Mouse (Mus musculus) embryonic stem cell, embryonic (primary cell): Measurements from ENCODE around the gene Ndufb10.

Experiments
- CTCF ChIA-PET, 4 experiments: fragments of 300-600 bp in 2 of 4; fragments of 350-600 bp in 2 of 4; sonication (Branson Sonifier 250); formaldehyde crosslinking; loops; one replicate each; lab custom pipeline; 2022; ENCODE audit warnings: inconsistent platforms in 2 of 4; lab: Charles Lee
- POLR2A ChIA-PET, 4 experiments: fragments of 300-600 bp in 2 of 4; fragments of 350-600 bp in 2 of 4; sonication (Branson Sonifier 250); formaldehyde crosslinking; loops; one replicate each; lab custom pipeline; 2022; ENCODE audit warnings: antibody characterized with exemption in 4 of 4, inconsistent platforms in 1 of 4; lab: Charles Lee

The Ndufb10 gene

GRCm38 (mm10) chr17:24724184-24724583, at the start of gene Ndufb10:
TSS of gene Ndufb10 (minus strand) at chr17:24724478.
- CTCF ChIA-PET: interaction anchor here (0.6 to 1.6 kb wide), 12 partner anchors 7 to 1033 kb away, joined by 3 to 8 read pairs (median 4); partner anchors contain the start of genes Msrb1 (in 2 of the 4), Nthl1 (in 1 of the 4), Tbl3 (in 1 of the 4) and Tsc2 (in 1 of the 4)
- POLR2A ChIA-PET: interaction anchor here (0.6 to 14.7 kb wide), 35 partner anchors 8 to 550 kb away, joined by 3 to 268 read pairs (median 6); partner anchors contain the start of genes Tbl3 (in 3 of the 4), Traf7 (in 3 of the 4), Eme2 (in 2 of the 4) and Meiob (in 2 of the 4)

GRCm38 (mm10) chr17:24773241-24773640, 49.0 kb upstream of the Ndufb10 start:
- ChIA-PET CTCF (interaction anchor here (0.6 to 2.9 kb wide), 40 partner anchors 8 to 242 kb away, joined by 3 to 15 read pairs (median 3); partner anchors contain the start of genes Hagh (in 2 of the 4), Cramp1l (in 1 of the 4), Fahd1 (in 1 of the 4) and Hs3st6 (in 1 of the 4)), POLR2A (interaction anchor here (0.5 to 1.7 kb wide), 7 partner anchors 31 to 410 kb away, joined by 3 to 5 read pairs (median 3); partner anchors contain the start of genes Eme2 (in 1 of the 4), Fahd1 (in 1 of the 4), Meiob (in 1 of the 4) and Mrps34 (in 1 of the 4))

GRCm38 (mm10) chr17:24769146-24769545, 44.9 kb upstream of the Ndufb10 start:
- POLR2A ChIA-PET: interaction anchor here in 2 of 4 experiments (0.7 to 1.4 kb wide), 4 partner anchors 12 to 191 kb away, joined by 3 read pairs; no protein-coding TSS in a partner anchor

GRCm38 (mm10) chr17:24766266-24766875, 42.1 kb upstream of the Ndufb10 start:
- POLR2A ChIA-PET: interaction anchor here in 2 of 4 experiments (1.0 to 1.6 kb wide), 5 partner anchors 15 to 312 kb away, joined by 3 to 5 read pairs (median 3); partner anchors contain the start of genes Fahd1 (in 1 of the 2) and Msrb1 (in 1 of the 2)
- CTCF ChIA-PET: interaction anchor here in 1 of 4 experiments (0.5 to 0.7 kb wide), 2 partner anchors 45 to 74 kb away, joined by 3 to 9 read pairs; no protein-coding TSS in a partner anchor

More at GRCm38 (mm10) chr17:24769146-24769545, 44.9 kb upstream of the Ndufb10 start:
- CTCF ChIA-PET: interaction anchor here in 2 of 4 experiments (0.6 to 1.6 kb wide), 4 partner anchors 9 to 42 kb away, joined by 3 to 5 read pairs (median 4); partner anchors contain the start of gene Meiob (in 1 of the 2)

GRCm38 (mm10) chr17:24765016-24765905, 41.0 kb upstream of the Ndufb10 start:
- ChIA-PET POLR2A (interaction anchor here in 1 of 4 experiments (0.9 to 1.6 kb wide), 4 partner anchors 13 to 311 kb away, joined by 3 to 5 read pairs (median 4); partner anchors contain the start of genes Fahd1 and Hs3st6), CTCF (interaction anchor here in 2 of 4 experiments (0.8 to 1.7 kb wide), 2 partner anchors 8 to 9 kb away, joined by 3 to 4 read pairs; no protein-coding TSS in a partner anchor)

- ChIA-PET POLR2A (interaction anchor here in 3 of 4 experiments (0.7 to 1.7 kb wide), 8 partner anchors 9 to 225 kb away, joined by 3 to 7 read pairs (median 4); partner anchors contain the start of genes Hs3st6 (in 3 of the 3), Eme2 (in 1 of the 3), Mrps34 (in 1 of the 3) and Spsb3 (in 1 of the 3)), CTCF (interaction anchor here in 3 of 4 experiments (0.7 to 2.1 kb wide), 8 partner anchors 11 to 57 kb away, joined by 3 to 15 read pairs (median 4); no protein-coding TSS in a partner anchor)
Measured at GRCm38 (mm10) chr17:24761121-24761520, 36.8 kb upstream of the Ndufb10 start.

- ChIA-PET CTCF (interaction anchor here in 3 of 4 experiments (0.5 to 1.4 kb wide), 5 partner anchors 10 to 43 kb away, joined by 3 to 6 read pairs (median 4); partner anchors contain the start of gene Rpl3l (in 1 of the 3)), POLR2A (interaction anchor here in 2 of 4 experiments (0.9 to 1.7 kb wide), 3 partner anchors 12 to 82 kb away, joined by 3 to 6 read pairs (median 3); partner anchors contain the start of gene Hagh (in 1 of the 2))
Measured at GRCm38 (mm10) chr17:24757394-24757793, 33.1 kb upstream of the Ndufb10 start.

GRCm38 (mm10) chr17:24752415-24753394, 28.4 kb upstream of the Ndufb10 start, which contains the start of gene Hs3st6:
TSS of gene Hs3st6 (plus strand) at chr17:24752988.
- ChIA-PET CTCF (interaction anchor here in 2 of 4 experiments (0.6 to 1.6 kb wide), 6 partner anchors 16 to 48 kb away, joined by 3 to 4 read pairs (median 3); partner anchors contain the start of gene Msrb1 (in 1 of the 2)), POLR2A (interaction anchor here in 3 of 4 experiments (0.6 to 3.6 kb wide), 45 partner anchors 8 to 818 kb away, joined by 3 to 18 read pairs (median 4); partner anchors contain the start of genes Meiob (in 3 of the 3), Fahd1 (in 2 of the 3), Msrb1 (in 2 of the 3) and Spsb3 (in 2 of the 3))

- POLR2A ChIA-PET: interaction anchor here in 3 of 4 experiments (0.6 to 3.6 kb wide), 20 partner anchors 15 to 580 kb away, joined by 3 to 18 read pairs (median 5); partner anchors contain the start of genes Fahd1 (in 2 of the 3), Msrb1 (in 2 of the 3), Cramp1l (in 1 of the 3) and Ift140 (in 1 of the 3)
- CTCF ChIA-PET: interaction anchor here in 2 of 4 experiments (0.6 to 1.6 kb wide), 5 partner anchors 15 to 99 kb away, joined by 3 read pairs; partner anchors contain the start of genes Fahd1 (in 1 of the 2) and Msrb1 (in 1 of the 2)
Measured at GRCm38 (mm10) chr17:24751528-24751927, 27.2 kb upstream of the Ndufb10 start.

GRCm38 (mm10) chr17:24746986-24747385, 22.7 kb upstream of the Ndufb10 start:
- CTCF ChIA-PET: interaction anchor here in 2 of 4 experiments (0.6 to 1.1 kb wide), 9 partner anchors 14 to 135 kb away, joined by 3 to 5 read pairs (median 4); partner anchors contain the start of gene Hagh (in 1 of the 2)
- POLR2A ChIA-PET: interaction anchor here in 3 of 4 experiments (1.0 to 2.0 kb wide), 10 partner anchors 11 to 140 kb away, joined by 3 to 7 read pairs (median 4); partner anchors contain the start of genes Meiob (in 2 of the 3), Msrb1 (in 1 of the 3), Nubp2 (in 1 of the 3) and Spsb3 (in 1 of the 3)

- ChIA-PET POLR2A (interaction anchor here (0.5 to 2.5 kb wide), 36 partner anchors 8 to 1462 kb away, joined by 3 to 12 read pairs (median 4); partner anchors contain the start of genes Msrb1 (in 3 of the 4), Traf7 (in 3 of the 4), Fahd1 (in 2 of the 4) and Arhgdig (in 1 of the 4)), CTCF (interaction anchor here (0.5 to 1.9 kb wide), 66 partner anchors 9 to 675 kb away, joined by 3 to 19 read pairs (median 3); partner anchors contain the start of genes Eme2 (in 3 of the 4), Meiob (in 3 of the 4), Mrps34 (in 3 of the 4) and Fahd1 (in 2 of the 4))
Measured at GRCm38 (mm10) chr17:24745526-24746497, 21.5 kb upstream of the Ndufb10 start.

- CTCF ChIA-PET: interaction anchor here in 2 of 4 experiments (1.1 to 1.6 kb wide), 2 partner anchors 14 to 18 kb away, joined by 3 to 4 read pairs; no protein-coding TSS in a partner anchor
Measured at GRCm38 (mm10) chr17:24744381-24744780, 20.1 kb upstream of the Ndufb10 start.

GRCm38 (mm10) chr17:24743896-24744295, 19.6 kb upstream of the Ndufb10 start:
- ChIA-PET CTCF (interaction anchor here in 1 of 4 experiments (1.1 kb wide), 1 partner anchor 18 kb away, joined by 3 read pairs; no protein-coding TSS in a partner anchor), POLR2A (interaction anchor here in 2 of 4 experiments (1.6 to 2.5 kb wide), 2 partner anchors 7 to 12 kb away, joined by 6 to 12 read pairs; partner anchors contain the start of gene Msrb1 (in 1 of the 2))

More at GRCm38 (mm10) chr17:24744381-24744780, 20.1 kb upstream of the Ndufb10 start:
- POLR2A ChIA-PET: interaction anchor here in 3 of 4 experiments (0.5 to 2.5 kb wide), 5 partner anchors 8 to 216 kb away, joined by 3 to 12 read pairs (median 10); partner anchors contain the start of genes Msrb1 (in 2 of the 3), Fahd1 (in 1 of the 3) and Traf7 (in 1 of the 3)
